Mouse (Mus musculus) megakaryocyte progenitor cell, adult 5-6 weeks (primary cell): ENCODE results near the gene Fbll1. TPM values are rescaled to one million over a fixed set of nuclear protein-coding genes. Genes with fewer than 3 reads are reported as not detected.

Experiments
- total RNA-seq, 2 experiments: library from RNA; stranded (forward) in 1 of 2; stranded (reverse) in 1 of 2; fragments of 157-497, 149-512 nt in 1 of 2; fragments of 200-1000 nt in 1 of 2; gene quantifications; 2 replicates each; pipeline versions ENCODE4 v1.2.3 to v1.2.4; 2015 to 2017

The Fbll1 gene
- total RNA-seq, 2 experiments from 2014 or later: not detected

Other genes with a start within 250 kb of the Fbll1 start
- gene Pank3, start 29.4 kb downstream of the Fbll1 start, total RNA-seq (2015): 19.1 and 21.1 TPM in 2 replicates
- gene Pank3, start 29.4 kb downstream of the Fbll1 start, total RNA-seq (2017): 27.0 and 27.3 TPM in 2 replicates
- gene Rars, start 35.6 kb upstream of the Fbll1 start, total RNA-seq (2015): 124 and 138 TPM in 2 replicates
- 97.4 and 113 TPM in 2 replicates for gene Rars, start 35.6 kb upstream of the Fbll1 start, total RNA-seq (2017)
- 0.02 TPM in 1 of 2 replicates, not detected in the other for gene Wwc1, start 181.6 kb upstream of the Fbll1 start, total RNA-seq (2015)
- gene Wwc1, start 181.6 kb upstream of the Fbll1 start, total RNA-seq (2017): 0.03 TPM in 1 of 2 replicates, not detected in the other